Mouse (Mus musculus): ENCODE data around the gene Ptpn3. TPM values are rescaled to one million over a fixed set of nuclear protein-coding genes. Genes with fewer than 3 reads are reported as not detected.
A peak's percentile ranks its signal among the peaks of the same experiment; 100 is the strongest.

The Ptpn3 gene
- polyA plus RNA-seq, 1 experiment from 2014 or later: 1.5 TPM

GRCm38 (mm10) chr4:57164578-57165210 lies 136.9 kb downstream of the Ptpn3 start:
- WGBS: 85% methylated on average over 9 of the region's 9 CpGs
- Histone ChIP-seq H3K4me3 (no peak overlapping the region), H3K27ac (no peak overlapping the region)

DNA sequence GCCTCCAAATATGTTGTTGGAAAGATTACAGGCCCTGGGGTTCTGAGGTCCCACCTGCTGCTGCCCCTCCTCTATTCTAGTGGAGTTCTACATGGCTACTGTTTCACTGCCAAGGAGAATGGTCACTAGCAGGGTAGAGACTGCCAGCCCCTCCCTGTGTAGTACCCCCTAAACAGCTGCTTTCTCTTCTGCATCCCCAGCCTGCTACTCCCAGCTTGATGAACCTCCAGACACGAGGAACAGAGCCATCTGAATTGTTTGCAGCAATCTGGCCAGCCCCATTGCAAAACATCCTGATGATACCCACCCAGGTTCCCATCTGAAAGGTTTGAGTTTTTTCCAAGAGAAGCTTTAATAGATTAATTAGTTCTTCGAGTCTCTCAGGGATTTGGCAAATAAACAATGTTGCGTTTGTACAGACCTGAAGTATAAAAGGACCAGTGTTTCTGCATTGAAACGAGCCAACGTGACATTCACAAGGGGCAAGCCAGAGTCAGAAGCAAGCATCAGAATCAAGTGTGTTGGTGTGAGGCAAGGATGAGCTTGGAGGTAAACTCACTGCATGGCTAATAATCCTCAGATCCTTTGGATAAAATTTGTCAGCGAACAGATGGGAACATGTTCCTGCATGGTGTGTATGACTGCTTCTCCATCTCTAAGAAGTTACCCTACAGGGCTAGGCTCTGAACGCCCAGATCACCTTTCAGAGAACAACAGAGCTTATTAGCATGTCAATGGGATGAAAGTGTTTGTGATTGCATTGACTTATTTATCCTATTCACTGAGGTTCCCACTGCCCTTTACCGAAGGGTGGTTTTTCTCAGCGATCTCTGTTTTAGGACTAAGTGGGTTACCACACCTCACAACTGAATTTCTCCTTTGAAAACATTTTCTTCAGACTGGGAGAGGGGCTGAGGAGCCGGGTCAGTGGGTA lies 138.6 kb downstream of the Ptpn3 start:
- no peak for ATAC-seq (replicated peaks; ENCODE audit: insufficient number of reproducible peaks, insufficient read depth, low FRiP score, low read depth)

More at GRCm38 (mm10) chr4:57164578-57165210, 136.9 kb downstream of the Ptpn3 start:
- no peak overlapping the region for H3K4me2 ChIP-seq
- 0 out of 2 replicates have a peak, but pooled peaks cover 2% of the 10 kb centered on the region for H3K4me1 ChIP-seq (replicated peaks)
- ATAC-seq (replicated peaks; ENCODE audit: insufficient number of reproducible peaks, insufficient read depth, low FRiP score, low read depth): no peak
- no peaks in the 10 kb centered on the region for H3K36me3 ChIP-seq
- 0 out of 2 replicates have a peak, but pooled peaks cover 3% of the 10 kb centered on the region for H3K27me3 ChIP-seq
- H3K9ac ChIP-seq: no peak overlapping the region
- H3K9me3 ChIP-seq (replicated peaks): no peaks in the 10 kb centered on the region

DNA sequence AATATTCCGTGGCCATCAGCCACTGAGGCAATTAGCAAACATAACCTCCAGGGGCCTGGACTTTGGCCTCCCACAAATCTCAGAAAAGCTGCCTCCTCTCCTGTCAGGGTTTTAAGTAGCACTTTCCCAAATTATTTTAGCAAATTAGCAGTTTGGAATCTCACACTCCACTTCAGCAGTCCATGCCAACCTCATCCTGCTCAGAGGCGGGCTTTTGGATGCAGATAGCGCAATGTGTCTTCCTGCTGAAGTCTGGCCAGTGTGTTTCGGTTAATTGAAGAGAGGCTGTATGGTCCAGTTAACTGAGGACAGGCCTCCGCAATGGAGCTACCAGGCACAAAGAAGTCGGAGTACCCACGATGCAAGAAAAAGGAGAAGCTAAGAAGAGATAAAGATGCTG lies 141.1 kb downstream of the Ptpn3 start:
- WGBS: 71% methylated on average over 7 of the region's 7 CpGs
- Histone ChIP-seq H3K9me3 (replicated peaks) (no peaks in the 10 kb centered on the region), H3K9ac (no peak overlapping the region), H3K4me2 (no peak overlapping the region), H3K27me3 (0 out of 2 replicates have a peak, but pooled peaks cover 3% of the 10 kb centered on the region), H3K36me3 (no peaks in the 10 kb centered on the region), H3K4me3 (no peak overlapping the region), H3K27ac (no peak overlapping the region), H3K4me1 (replicated peaks) (peaks cover 8% of the 10 kb centered on the region)
- no peak for ATAC-seq (replicated peaks; ENCODE audit: insufficient number of reproducible peaks, insufficient read depth, low FRiP score, low read depth)

More for the DNA sequence above, 138.6 kb downstream of the Ptpn3 start:
- H3K4me1 ChIP-seq (replicated peaks): no peaks in the 10 kb centered on the region
- 51% methylated on average over 10 of the region's 10 CpGs for WGBS
- no peaks in the 10 kb centered on the region for H3K36me3 ChIP-seq
- H3K4me2 ChIP-seq: no peak overlapping the region
- H3K9me3 ChIP-seq (replicated peaks): no peaks in the 10 kb centered on the region
- H3K27ac ChIP-seq: no peak overlapping the region
- H3K4me3 ChIP-seq: no peak overlapping the region
- no peak overlapping the region for H3K9ac ChIP-seq
- H3K27me3 ChIP-seq: 0 out of 2 replicates have a peak, but pooled peaks cover 3% of the 10 kb centered on the region

- Histone ChIP-seq H3K4me3 (no peak overlapping the region), H3K9ac (no peak overlapping the region), H3K27ac (no peak overlapping the region), H3K9me3 (replicated peaks) (no peaks in the 10 kb centered on the region), H3K4me1 (replicated peaks) (peaks cover 21% of the 10 kb centered on the region), H3K36me3 (no peaks in the 10 kb centered on the region), H3K4me2 (no peak overlapping the region), H3K27me3 (no peaks in the 10 kb centered on the region)
- ATAC-seq (replicated peaks; ENCODE audit: insufficient number of reproducible peaks, insufficient read depth, low FRiP score, low read depth): no peak
- WGBS: 77% methylated on average over 8 of the region's 8 CpGs
Observed at GRCm38 (mm10) chr4:57156549-57157169, 145.0 kb downstream of the Ptpn3 start.

DNA sequence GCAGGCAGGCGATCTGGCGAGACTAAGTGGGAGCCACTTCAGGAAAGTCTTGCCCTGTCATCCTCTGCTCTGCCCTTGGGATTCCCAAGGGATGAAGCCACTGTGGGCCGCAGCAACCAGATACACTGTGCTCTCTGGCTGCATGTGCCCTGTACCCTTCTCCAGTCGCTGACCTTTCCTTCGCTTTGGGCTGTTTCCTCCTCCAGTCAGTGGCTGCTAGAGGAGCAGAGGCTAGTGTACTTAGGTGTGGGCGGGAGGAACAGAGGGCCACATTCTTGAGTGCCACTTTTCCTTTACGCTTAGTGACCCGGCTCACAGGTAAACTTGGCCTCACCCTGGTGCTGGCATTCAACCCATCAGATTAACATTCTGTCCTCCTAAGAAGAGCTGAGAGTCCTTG lies 147.8 kb downstream of the Ptpn3 start:
- WGBS: 40% methylated on average over 8 of the region's 8 CpGs
- peaks cover 21% of the 10 kb centered on the region for H3K4me1 ChIP-seq (replicated peaks)
- 0 out of 2 replicates have a peak, but pooled peaks have one; percentile 22 for ATAC-seq (replicated peaks; ENCODE audit: insufficient number of reproducible peaks, insufficient read depth, low FRiP score, low read depth)
- peak overlapping the region; percentile 34 for H3K9ac ChIP-seq
- no peaks in the 10 kb centered on the region for H3K36me3 ChIP-seq
- H3K27me3 ChIP-seq: no peaks in the 10 kb centered on the region
- no peaks in the 10 kb centered on the region for H3K9me3 ChIP-seq (replicated peaks)
- H3K4me3 ChIP-seq: peak overlapping the region; percentile 6
- peak overlapping the region; percentile 28; the same call in 1 of the 2 replicates for H3K27ac ChIP-seq
- H3K4me2 ChIP-seq: peak overlapping the region; percentile 48

- H3K27ac ChIP-seq: peak overlapping the region; percentile 28; the same call in 1 of the 2 replicates
- peak; percentile 43; the same call in 1 of the 2 replicates for ATAC-seq (replicated peaks; ENCODE audit: insufficient number of reproducible peaks, insufficient read depth, low FRiP score, low read depth)
- H3K4me2 ChIP-seq: peak overlapping the region; percentile 48
- WGBS: 11% methylated on average over 9 of the region's 9 CpGs
- H3K27me3 ChIP-seq: no peaks in the 10 kb centered on the region
- no peaks in the 10 kb centered on the region for H3K36me3 ChIP-seq
- H3K9me3 ChIP-seq (replicated peaks): no peaks in the 10 kb centered on the region
- H3K4me3 ChIP-seq: peak overlapping the region; percentile 6
- H3K9ac ChIP-seq: peak overlapping the region; percentile 34
- H3K4me1 ChIP-seq (replicated peaks): peaks cover 21% of the 10 kb centered on the region
Observed at GRCm38 (mm10) chr4:57153068-57153835, 148.4 kb downstream of the Ptpn3 start.

DNA sequence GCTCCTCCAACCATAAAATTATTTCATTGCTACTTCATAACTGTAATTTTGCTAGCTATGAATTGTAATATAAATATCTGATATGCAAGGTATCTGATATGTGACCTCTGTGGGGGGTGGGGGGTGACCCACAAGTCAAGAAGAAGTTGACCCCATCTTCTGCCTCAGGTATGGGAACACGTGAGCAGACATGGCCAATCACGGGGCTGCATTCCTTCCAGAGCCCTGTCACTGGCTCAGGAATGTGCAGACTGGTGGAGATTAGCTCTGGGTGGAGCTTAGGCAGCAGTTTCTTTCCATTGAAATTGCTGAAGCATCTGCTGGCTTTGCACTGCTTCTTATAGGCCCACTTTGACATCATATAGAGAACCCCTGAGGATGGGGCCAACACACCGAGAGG lies 153.5 kb downstream of the Ptpn3 start:
- no peaks in the 10 kb centered on the region for H3K36me3 ChIP-seq
- 40% methylated on average over 3 of the region's 3 CpGs for WGBS
- H3K27me3 ChIP-seq: peaks cover 19% of the 10 kb centered on the region
- peaks cover 5% of the 10 kb centered on the region for H3K4me1 ChIP-seq (replicated peaks)
- H3K4me3 ChIP-seq: no peak overlapping the region
- no peak overlapping the region for H3K27ac ChIP-seq
- no peaks in the 10 kb centered on the region for H3K9me3 ChIP-seq (replicated peaks)
- no peak for ATAC-seq (replicated peaks; ENCODE audit: insufficient number of reproducible peaks, insufficient read depth, low FRiP score, low read depth)
- no peak overlapping the region for H3K4me2 ChIP-seq
- H3K9ac ChIP-seq: no peak overlapping the region

DNA sequence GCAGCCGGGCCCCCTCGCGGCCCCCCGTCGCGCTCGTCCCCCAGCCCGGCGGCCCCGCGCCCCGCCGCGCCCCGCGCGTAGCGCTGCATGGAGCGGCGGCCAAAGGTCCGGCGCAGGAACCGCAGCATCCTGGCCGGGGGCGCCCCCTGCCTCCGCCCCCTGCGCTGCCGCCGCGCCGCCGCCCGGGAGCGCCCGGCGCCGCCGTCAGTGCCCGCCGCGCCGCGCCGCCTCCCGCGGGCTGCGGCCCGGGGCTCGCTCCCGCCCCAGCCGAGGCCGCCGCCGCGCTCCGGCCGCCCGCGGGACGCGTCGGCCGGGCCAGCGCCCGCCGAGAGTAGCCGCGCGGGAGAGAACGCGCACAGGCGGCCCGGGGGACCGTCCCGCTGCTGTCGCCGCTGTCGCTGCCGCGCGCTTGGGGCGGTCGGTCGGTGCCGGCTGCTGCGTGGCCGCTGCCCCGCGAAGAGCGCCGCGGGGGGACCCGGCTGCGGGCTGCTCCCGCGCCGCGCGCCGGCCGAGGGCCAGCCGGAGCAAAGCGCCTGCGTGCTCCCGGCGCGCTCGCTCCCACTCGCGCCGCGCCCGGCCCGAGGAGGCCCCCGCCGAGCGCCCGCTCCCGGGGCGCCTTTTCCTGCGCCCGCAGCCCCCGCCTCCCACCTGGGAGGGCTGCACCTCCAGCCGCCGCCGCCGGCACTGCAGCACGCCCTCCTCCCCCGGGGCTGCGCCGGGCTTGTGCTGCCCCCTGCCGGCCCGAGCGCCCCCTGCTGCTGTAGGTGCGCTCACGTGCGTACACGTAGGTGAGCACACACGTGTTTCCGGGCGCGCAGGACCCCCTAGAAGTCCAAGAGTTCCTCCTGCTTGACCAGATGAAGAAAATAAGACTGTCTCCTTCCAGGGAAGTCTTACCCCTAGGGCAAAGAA lies 158.4 kb downstream of the Ptpn3 start, which contains the start of gene Epb41l4b:
Gene Epb41l4b, minus strand, starts transcription at position 412 of the 912 bp plus-strand sequence.
- H3K27me3 ChIP-seq: peaks cover 57% of the 10 kb centered on the region
- H3K4me3 ChIP-seq: peak within 1 kb of the TSS; percentile 70
- H3K9me3 ChIP-seq (replicated peaks): no peaks in the 10 kb centered on the region
- peak within 1 kb of the TSS; percentile 99 for H3K4me2 ChIP-seq
- H3K27ac ChIP-seq: no peak within 1 kb of the TSS
- H3K4me1 ChIP-seq (replicated peaks): peaks cover 21% of the 10 kb centered on the region
- peak within 1 kb of the TSS; percentile 64 for H3K9ac ChIP-seq
- WGBS: 0% methylated on average over 58 of the region's 142 CpGs
- no peaks in the 10 kb centered on the region for H3K36me3 ChIP-seq
- peak; percentile 83 for ATAC-seq (replicated peaks; ENCODE audit: insufficient number of reproducible peaks, insufficient read depth, low FRiP score, low read depth)

- H3K27me3 ChIP-seq: peaks cover 61% of the 10 kb centered on the region
- H3K9me3 ChIP-seq (replicated peaks): no peaks in the 10 kb centered on the region
- H3K4me2 ChIP-seq: peak overlapping the region; percentile 99
- no peaks in the 10 kb centered on the region for H3K36me3 ChIP-seq
- H3K4me1 ChIP-seq (replicated peaks): peaks cover 21% of the 10 kb centered on the region
- WGBS: 3% methylated on average over 28 of the region's 43 CpGs
- ATAC-seq (replicated peaks; ENCODE audit: insufficient number of reproducible peaks, insufficient read depth, low FRiP score, low read depth): 0 out of 2 replicates have a peak, but pooled peaks have one; percentile 19
- peak overlapping the region; percentile 70 for H3K4me3 ChIP-seq
- peak overlapping the region; percentile 64 for H3K9ac ChIP-seq
- H3K27ac ChIP-seq: no peak overlapping the region
Observed at GRCm38 (mm10) chr4:57142374-57143025, 159.1 kb downstream of the Ptpn3 start.
